Mouse (Mus musculus): ENCODE results near the gene Myo1b. TPM values are rescaled to one million over a fixed set of nuclear protein-coding genes. Genes with fewer than 3 reads are reported as not detected.

Myo1b gene
- total and polyA plus RNA-seq, 3 experiments, result 0.07 TPM; not detected in 1

DNA sequence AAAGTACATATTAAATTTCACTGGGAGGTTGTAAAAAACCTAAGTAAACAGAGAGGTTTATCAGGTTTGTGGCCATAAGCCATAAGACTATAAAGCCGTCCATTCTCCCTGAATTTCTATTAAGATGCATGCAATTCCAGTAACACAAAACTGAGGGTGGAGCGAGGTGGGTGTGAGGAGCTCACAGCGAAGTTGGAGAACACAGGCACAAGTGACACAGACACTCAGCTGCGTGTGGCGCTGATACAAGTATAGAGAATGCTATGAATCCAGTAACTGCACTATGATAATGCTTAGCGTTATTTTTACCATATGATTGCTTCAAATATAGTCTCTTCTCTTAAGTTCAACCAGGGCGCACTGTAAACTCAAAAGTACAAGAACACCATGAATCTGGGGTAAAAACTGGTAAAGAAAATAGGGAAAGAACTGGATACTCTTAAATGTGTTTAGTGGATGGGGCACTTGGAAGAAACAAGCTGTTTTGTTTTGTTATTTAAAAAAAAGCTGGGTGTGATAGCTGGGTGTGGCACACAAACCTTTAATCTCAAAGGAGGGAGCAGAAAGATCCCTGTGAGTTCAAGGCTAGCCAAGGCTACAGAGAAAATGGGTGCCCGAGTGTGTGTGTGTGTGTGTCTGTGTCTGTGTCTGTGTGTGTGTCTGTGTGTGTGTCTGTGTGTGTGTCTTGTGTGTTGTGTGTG lies 9.5 kb downstream of the Myo1b start:
- in situ Hi-C loops (cut with MboI; ENCODE audit: low pct_ligation_motif_present, low pct_unique_long_range_greater_than_20kb, low sequenced_read_pairs) (no loop called here), dilution Hi-C loops (cut with MboI; ENCODE audit: extremely low pct_ligation_motif_present, extremely low pct_unique_long_range_greater_than_20kb, low sequenced_read_pairs) (no loop called here)
- Histone ChIP-seq H3K9me3 (replicated peaks; ENCODE audit: low read length) (no peaks in the 10 kb centered on the region), H3K27ac (ENCODE audit: insufficient read depth, low read depth) (no peak overlapping the region), H3K4me3 (replicated peaks in 1 of 3; ENCODE audit: low read depth in 2 of 3, low read length in 2 of 3, poor library complexity in 1 of 3) (no peak overlapping the region), H3K27me3 (replicated peaks) (no peaks in the 10 kb centered on the region), H3K4me2 (ENCODE audit: insufficient read depth, low read depth, poor library complexity, severe bottlenecking) (no peak overlapping the region), H3K9ac (ENCODE audit: insufficient read depth, low read depth) (no peak overlapping the region), H3K36me3 (replicated peaks in 1 of 2; ENCODE audit: control insufficient read depth in 1 of 2, insufficient read depth in 1 of 2, low read length in 1 of 2) (no peaks in the 10 kb centered on the region), H3K79me2 (replicated peaks; ENCODE audit: control insufficient read depth, extremely low read depth, insufficient read depth, poor library complexity, severe bottlenecking) (no peaks in the 10 kb centered on the region), H3K4me1 (ENCODE audit: control insufficient read depth in 1 of 2, insufficient read depth in 2 of 2) (peaks cover 0 to 19% of the 10 kb centered on the region in 2 experiments; a peak in 2 of 4 replicates)
- no peak for TF ChIP-seq UBTF (IDR thresholded peaks at IDR 0.05; ENCODE audit: low read depth, low read length)
- no peak for TF ChIP-seq EP300 (IDR thresholded peaks at IDR 0.05; ENCODE audit: low read length)
- no peak for TF ChIP-seq RAD21 (IDR thresholded peaks at IDR 0.05; ENCODE audit: low read depth, low read length)
- no peak for TF ChIP-seq CTCF (conservative IDR thresholded peaks at IDR 0.05 in 1 of 2, IDR thresholded peaks at IDR 0.05 in 1 of 2; ENCODE audit: low read depth in 2 of 2, low read length in 2 of 2)
- no peak for DNase-seq (ENCODE audit: extremely low read depth)

DNA sequence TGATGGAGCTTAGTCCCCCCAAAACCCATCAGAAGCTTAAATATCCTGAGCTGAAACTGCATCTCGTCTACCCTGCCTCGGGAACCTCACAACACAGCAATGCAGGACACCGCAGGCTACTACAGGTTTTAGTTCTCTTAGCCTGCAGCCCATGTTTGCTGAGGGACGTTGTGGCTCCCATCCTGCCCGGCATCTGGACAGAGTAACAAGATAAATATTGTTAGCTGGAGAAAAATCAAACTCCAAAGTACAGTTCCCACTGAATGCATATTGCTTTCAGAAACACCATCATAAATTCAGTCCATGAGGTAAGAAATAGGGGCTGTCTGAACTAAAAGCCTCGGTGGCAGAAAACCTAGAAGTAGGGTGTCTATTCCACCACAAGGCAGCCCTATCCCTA lies 10.8 kb downstream of the Myo1b start:
- Histone ChIP-seq H3K4me1 (ENCODE audit: control insufficient read depth in 1 of 2, insufficient read depth in 2 of 2) (peaks cover 0 to 19% of the 10 kb centered on the region in 2 experiments; a peak in 2 of 4 replicates), H3K9ac (ENCODE audit: insufficient read depth, low read depth) (no peak overlapping the region), H3K79me2 (replicated peaks; ENCODE audit: control insufficient read depth, extremely low read depth, insufficient read depth, poor library complexity, severe bottlenecking) (no peaks in the 10 kb centered on the region), H3K9me3 (replicated peaks; ENCODE audit: low read length) (no peaks in the 10 kb centered on the region), H3K4me2 (ENCODE audit: insufficient read depth, low read depth, poor library complexity, severe bottlenecking) (no peak overlapping the region), H3K27me3 (replicated peaks) (no peaks in the 10 kb centered on the region), H3K36me3 (replicated peaks in 1 of 2; ENCODE audit: control insufficient read depth in 1 of 2, insufficient read depth in 1 of 2, low read length in 1 of 2) (no peaks in the 10 kb centered on the region), H3K27ac (ENCODE audit: insufficient read depth, low read depth) (no peak overlapping the region), H3K4me3 (replicated peaks in 1 of 3; ENCODE audit: low read depth in 2 of 3, low read length in 2 of 3, poor library complexity in 1 of 3) (no peak overlapping the region)
- no peak for TF ChIP-seq CHD2 (IDR thresholded peaks at IDR 0.05; ENCODE audit: low read length)
- no peak for TF ChIP-seq SIN3A (IDR thresholded peaks at IDR 0.05; ENCODE audit: low read length)
- TF ChIP-seq NRF1 (IDR thresholded peaks at IDR 0.05; ENCODE audit: low read depth, low read length), result no peak
- no peak for TF ChIP-seq KAT2A (IDR thresholded peaks at IDR 0.05; ENCODE audit: insufficient replicate concordance, low read length)
- TF ChIP-seq TBP (conservative IDR thresholded peaks at IDR 0.05; ENCODE audit: low read depth, low read length), result no peak
- no peak for TF ChIP-seq MEF2A (IDR thresholded peaks at IDR 0.05; ENCODE audit: borderline replicate concordance, low read depth, low read length)
- TF ChIP-seq PAX5 (IDR thresholded peaks at IDR 0.05; ENCODE audit: low read length), result no peak
- TF ChIP-seq MXI1 (IDR thresholded peaks at IDR 0.05; ENCODE audit: low read depth, low read length), result no peak
- TF ChIP-seq MAFK (IDR thresholded peaks at IDR 0.05; ENCODE audit: insufficient replicate concordance, low read length), result no peak
- TF ChIP-seq ETS1 (conservative IDR thresholded peaks at IDR 0.05; ENCODE audit: low read depth, low read length), result no peak
- TF ChIP-seq RAD21 (IDR thresholded peaks at IDR 0.05; ENCODE audit: low read depth, low read length), result no peak
- TF ChIP-seq USF1 (IDR thresholded peaks at IDR 0.05; ENCODE audit: low read depth, low read length), result no peak
- dilution Hi-C loops (cut with MboI; ENCODE audit: extremely low pct_ligation_motif_present, extremely low pct_unique_long_range_greater_than_20kb, low sequenced_read_pairs), result no loop called here
- in situ Hi-C loops (cut with MboI; ENCODE audit: low pct_ligation_motif_present, low pct_unique_long_range_greater_than_20kb, low sequenced_read_pairs), result no loop called here
- DNase-seq (ENCODE audit: extremely low read depth), result no peak

Data from CH12.LX (cell line).